Mouse (Mus musculus) layer of hippocampus, adult 8-10 months (tissue): ENCODE results near the gene Stip1. TPM values are rescaled to one million over a fixed set of nuclear protein-coding genes. Genes with fewer than 3 reads are reported as not detected.
A peak's percentile ranks its signal among the peaks of the same experiment; 100 is the strongest.
"Not testable (repeated sequence)": the region's sequence is repeated elsewhere in the genome, so short reads cannot be mapped to it uniquely, and the experiment has no call there.

Source experiments
- DNase-seq, 2 experiments: peaks; one replicate each; pipeline ENCODE4 v3.0.0; 2022; ENCODE audit warnings: low spot score in 2 of 2
- total RNA-seq, 4 experiments: library from RNA; stranded (reverse); gene quantifications; 2 replicates each; pipeline ENCODE4 v1.2.4; 2022

Gene Stip1
- total RNA-seq, 4 experiments from 2014 or later, result 155 to 228 (median 191) TPM

GRCm38 (mm10) chr19:7017541-7018457 lies 22.0 kb downstream of the Stip1 start:
- no peak for DNase-seq

GRCm38 (mm10) chr19:7014481-7015135 lies 25.2 kb downstream of the Stip1 start:
- no peak for DNase-seq

- DNase-seq, result no peak
These were observed 25.8 kb downstream of the Stip1 start for GRCm38 (mm10) chr19:7013984-7014383.

- no peak for DNase-seq
These were observed 27.3 kb downstream of the Stip1 start for GRCm38 (mm10) chr19:7012426-7012825.

GRCm38 (mm10) chr19:7006892-7007593 lies 32.7 kb downstream of the Stip1 start:
- DNase-seq, result no peak

- DNase-seq, result no peak
These were observed 40.3 kb downstream of the Stip1 start for GRCm38 (mm10) chr19:6999360-7000063.

GRCm38 (mm10) chr19:6997721-6998290 lies 42.0 kb downstream of the Stip1 start:
- no peak for DNase-seq

GRCm38 (mm10) chr19:6996006-6996405 lies 43.8 kb downstream of the Stip1 start, which contains the start of the genes Nudt22 and Trpt1:
TSS of gene Nudt22 (minus strand) at chr19:6996117.
TSS of gene Trpt1 (plus strand) at chr19:6996131.
- peak; percentile 79 to 83 for DNase-seq

- DNase-seq, result peak in 1 of 2 experiments; percentile 23
These were observed 44.3 kb downstream of the Stip1 start for GRCm38 (mm10) chr19:6995255-6995991.

- no peak for DNase-seq
These were observed 45.3 kb downstream of the Stip1 start for GRCm38 (mm10) chr19:6994489-6994888.

GRCm38 (mm10) chr19:6994002-6994401 lies 45.8 kb downstream of the Stip1 start:
- DNase-seq, result no peak

- DNase-seq, result no peak
These were observed 46.6 kb downstream of the Stip1 start for GRCm38 (mm10) chr19:6993011-6993770.

- peak; percentile 93 to 95 for DNase-seq
These were observed 47.5 kb downstream of the Stip1 start, which contains the start of gene Dnajc4 for GRCm38 (mm10) chr19:6992011-6992858. TSS of gene Dnajc4 (minus strand) at chr19:6992572.

GRCm38 (mm10) chr19:6991166-6991565 lies 48.6 kb downstream of the Stip1 start:
- DNase-seq, result not testable (repeated sequence)

GRCm38 (mm10) chr19:6990712-6991111 lies 49.1 kb downstream of the Stip1 start:
- DNase-seq, result no peak

GRCm38 (mm10) chr19:6989251-6989650 lies 50.5 kb downstream of the Stip1 start:
- no peak for DNase-seq

- DNase-seq, result no peak
These were observed 51.9 kb downstream of the Stip1 start for GRCm38 (mm10) chr19:6987904-6988285.
